Mouse (Mus musculus): Measurements from ENCODE around the gene Gm26657.

Gm26657 gene

GRCm38 (mm10) chr4:56740020-56740485 lies at the start of gene Gm26657:
Gene Gm26657, plus strand, starts transcription at chr4:56740070.
- DNase-seq (ENCODE audit: low spot score) = no peak

GRCm38 (mm10) chr4:56696401-56696800 lies 43.5 kb upstream of the Gm26657 start:
- DNase-seq (ENCODE audit: low spot score) = no peak

- no peak for DNase-seq (ENCODE audit: low spot score)
Observed at GRCm38 (mm10) chr4:56698671-56699070, 41.2 kb upstream of the Gm26657 start.

GRCm38 (mm10) chr4:56702234-56702633 lies 37.6 kb upstream of the Gm26657 start:
- no peak for DNase-seq (ENCODE audit: low spot score)

- DNase-seq (ENCODE audit: low spot score) = peak; percentile 51
Observed at GRCm38 (mm10) chr4:56713155-56713554, 26.7 kb upstream of the Gm26657 start.

- DNase-seq (ENCODE audit: low spot score) = no peak
Observed at GRCm38 (mm10) chr4:56716801-56717200, 23.1 kb upstream of the Gm26657 start.

- DNase-seq (ENCODE audit: low spot score) = no peak
Observed at GRCm38 (mm10) chr4:56717932-56718331, 21.9 kb upstream of the Gm26657 start.

- DNase-seq (ENCODE audit: low spot score) = no peak
Observed at GRCm38 (mm10) chr4:56718573-56719442, 21.1 kb upstream of the Gm26657 start.

GRCm38 (mm10) chr4:56719456-56719855 lies 20.4 kb upstream of the Gm26657 start:
- no peak for DNase-seq (ENCODE audit: low spot score)

GRCm38 (mm10) chr4:56720403-56720802 lies 19.5 kb upstream of the Gm26657 start:
- DNase-seq (ENCODE audit: low spot score) = no peak

GRCm38 (mm10) chr4:56721469-56721868 lies 18.4 kb upstream of the Gm26657 start:
- DNase-seq (ENCODE audit: low spot score) = no peak

- DNase-seq (ENCODE audit: low spot score) = no peak
Observed at GRCm38 (mm10) chr4:56722346-56722745, 17.5 kb upstream of the Gm26657 start.

GRCm38 (mm10) chr4:56723237-56723636 lies 16.6 kb upstream of the Gm26657 start:
- DNase-seq (ENCODE audit: low spot score) = no peak

GRCm38 (mm10) chr4:56725839-56726238 lies 14.0 kb upstream of the Gm26657 start:
- no peak for DNase-seq (ENCODE audit: low spot score)

GRCm38 (mm10) chr4:56740611-56741010 lies 741 bp downstream of the Gm26657 start:
- DNase-seq (ENCODE audit: low spot score) = no peak

GRCm38 (mm10) chr4:56741041-56741493 lies 1.2 kb downstream of the Gm26657 start, which contains the start of gene Actl7b:
Gene Actl7b, minus strand, starts transcription at chr4:56741443.
- DNase-seq (ENCODE audit: low spot score) = no peak

GRCm38 (mm10) chr4:56742698-56743097 lies 2.8 kb downstream of the Gm26657 start:
- DNase-seq (ENCODE audit: low spot score) = no peak

- no peak for DNase-seq (ENCODE audit: low spot score)
Observed at GRCm38 (mm10) chr4:56743363-56744195, 3.7 kb downstream of the Gm26657 start, which contains the start of gene Actl7a. Gene Actl7a, plus strand, starts transcription at chr4:56743413.

GRCm38 (mm10) chr4:56746345-56746744 lies 6.5 kb downstream of the Gm26657 start:
- DNase-seq (ENCODE audit: low spot score) = no peak

- no peak for DNase-seq (ENCODE audit: low spot score)
Observed at GRCm38 (mm10) chr4:56747456-56747855, 7.6 kb downstream of the Gm26657 start.

- DNase-seq (ENCODE audit: low spot score) = no peak
Observed at GRCm38 (mm10) chr4:56756021-56756420, 16.2 kb downstream of the Gm26657 start.

- no peak for DNase-seq (ENCODE audit: low spot score)
Observed at GRCm38 (mm10) chr4:56756966-56757600, 17.2 kb downstream of the Gm26657 start.
